Mouse (Mus musculus) heart, adult 2 months (tissue): ENCODE measurements around the gene Foxp1. TPM values are rescaled to one million over a fixed set of nuclear protein-coding genes. Genes with fewer than 3 reads are reported as not detected.
A peak's percentile ranks its signal among the peaks of the same experiment; 100 is the strongest.

ENCODE experiments used
- DNase-seq, 2 experiments: peaks; one replicate each; pipeline ENCODE4 v3.0.0; 2021
- H3K27ac ChIP-seq: fragments of 200-600 bp; 2 replicates; pipeline ENCODE4 v1.8.1; 2022
- H3K27me3 ChIP-seq: fragments of 200-500 bp; 2 replicates; pipeline ENCODE4 v1.6.1; 2012; ENCODE audit warnings: mild to moderate bottlenecking, low read length, inconsistent platforms, mixed read lengths; ENCODE audit not compliant: control insufficient read depth, insufficient read depth
- H3K36me3 ChIP-seq: fragments of 200-500 bp; 2 replicates; pipeline ENCODE4 v1.6.1; 2012; ENCODE audit warnings: low read length, inconsistent platforms; ENCODE audit not compliant: control insufficient read depth, insufficient read depth
- H3K4me1 ChIP-seq: fragments of 200-500 bp; 2 replicates; pipeline ENCODE4 v1.6.1; 2011; ENCODE audit warnings: low read length; ENCODE audit not compliant: control insufficient read depth, insufficient read depth
- H3K4me3 ChIP-seq: fragments of 200-600 bp; 2 replicates; pipeline ENCODE4 v1.8.1; 2022
- H3K79me2 ChIP-seq: fragments of 200-500 bp; replicated peaks from 2 replicates; pipeline ENCODE4 v1.6.1; 2012; ENCODE audit warnings: mild to moderate bottlenecking, inconsistent platforms, low read length, moderate library complexity, mixed read lengths; ENCODE audit not compliant: control insufficient read depth, insufficient read depth
- H3K9ac ChIP-seq: fragments of 200-500 bp; 2 replicates; pipeline ENCODE4 v1.6.1; 2012; ENCODE audit warnings: low read depth, mild to moderate bottlenecking, control low read depth, inconsistent platforms, low read length, mixed read lengths
- CTCF ChIP-seq: fragments of 200-600 bp; IDR thresholded peaks from 2 replicates; pipeline ENCODE4 v1.8.1; 2022; ENCODE audit warnings: antibody characterized with exemption, mild to moderate bottlenecking, moderate library complexity
- EP300 ChIP-seq: fragments of 200-500 bp; IDR thresholded peaks from 2 replicates; pipeline ENCODE4 v1.6.1; 2011; ENCODE audit warnings: low read depth, low read length, control low read depth; ENCODE audit not compliant: insufficient read depth
- POLR2A ChIP-seq: fragments of 200-500 bp; IDR thresholded peaks from 2 replicates; pipeline ENCODE4 v1.6.1; 2011; ENCODE audit warnings: mild to moderate bottlenecking, low read depth, low read length, control low read depth; ENCODE audit not compliant: insufficient read depth
- WGBS: fragments of 180-500 bp; shearing (Covaris S2); methylation state at CpG from one replicate; pipeline ENCODE4 v1.1.7; 2018; 5-methylcytosine and 5-hydroxymethylcytosine counted together
- intact Hi-C: fragments of 180-260 bp; cut with DNase I; formaldehyde crosslinking; loops from one replicate; pipeline ENCODE4 v1.15.1; 2025
- polyA plus RNA-seq: library from polyadenylated mRNA; depleted of rRNA; stranded (reverse); fragments of >200 nt; gene quantifications from 2 replicates; pipeline ENCODE4 v1.2.3, GENCODE M21; 2012
- total RNA-seq, 2 experiments: library from RNA; stranded (reverse); gene quantifications; 2 replicates each; pipeline ENCODE4 v1.2.3; 2021

Foxp1 gene
- total and polyA plus RNA-seq, 3 experiments, result 22.9 to 31.6 (median 26.4) TPM

DNA sequence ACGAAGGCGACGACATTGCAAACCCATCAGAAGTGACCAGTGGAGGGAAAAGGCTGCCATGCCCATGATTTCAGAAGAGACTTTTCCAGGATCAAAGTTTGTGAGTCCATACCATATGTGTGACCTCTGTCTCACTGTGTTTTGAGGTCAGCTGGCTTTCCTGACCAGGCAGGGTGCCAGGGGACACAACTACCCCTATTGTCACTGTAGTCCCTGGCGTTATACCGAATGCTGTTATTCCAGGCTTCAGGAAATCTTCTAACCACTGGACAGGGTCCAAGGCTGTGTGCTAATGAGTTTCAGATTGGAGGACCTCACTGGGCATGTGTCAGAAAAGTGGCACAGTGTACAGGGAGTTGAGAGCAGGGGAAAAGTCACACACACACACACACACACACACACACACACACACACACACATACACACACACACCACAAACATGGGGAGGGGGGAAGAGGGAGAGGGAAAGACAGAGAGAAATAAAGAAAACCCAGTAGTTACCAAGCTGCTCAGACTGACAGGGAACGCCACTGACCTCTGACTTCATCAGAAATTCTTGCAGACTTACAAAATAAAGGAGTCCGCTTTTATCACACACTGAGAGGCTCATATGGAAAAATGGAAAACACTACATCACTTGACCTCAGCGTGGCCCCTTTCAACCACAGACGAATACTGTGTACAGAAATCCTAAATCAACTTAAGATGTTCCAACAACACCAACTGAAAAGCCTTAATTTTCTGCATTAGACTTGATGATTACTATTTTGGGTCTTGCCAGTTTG lies 456.8 kb downstream of the Foxp1 start:
- H3K36me3 ChIP-seq, result no peaks in the 10 kb centered on the region; the same call in 1 of the 2 replicates
- DNase-seq, result peak; percentile 49 to 67
- TF ChIP-seq EP300 (0 out of 2 replicates have a peak, but pooled peaks have one; percentile 15), POLR2A (no peak)
- 32% methylated on average over 9 of the region's 9 CpGs for WGBS
- peaks cover 13% of the 10 kb centered on the region for H3K4me1 ChIP-seq
- no peak overlapping the region for H3K4me3 ChIP-seq
- H3K27ac ChIP-seq, result peak overlapping the region; percentile 38; the same call in 1 of the 2 replicates
- no peak overlapping the region for H3K9ac ChIP-seq
- intact Hi-C loops, result loop anchor here (5.0 kb wide), 1 partner anchor 322 kb away; no protein-coding TSS in a partner anchor
- no peaks in the 10 kb centered on the region for H3K79me2 ChIP-seq
- no peaks in the 10 kb centered on the region for H3K27me3 ChIP-seq

DNA sequence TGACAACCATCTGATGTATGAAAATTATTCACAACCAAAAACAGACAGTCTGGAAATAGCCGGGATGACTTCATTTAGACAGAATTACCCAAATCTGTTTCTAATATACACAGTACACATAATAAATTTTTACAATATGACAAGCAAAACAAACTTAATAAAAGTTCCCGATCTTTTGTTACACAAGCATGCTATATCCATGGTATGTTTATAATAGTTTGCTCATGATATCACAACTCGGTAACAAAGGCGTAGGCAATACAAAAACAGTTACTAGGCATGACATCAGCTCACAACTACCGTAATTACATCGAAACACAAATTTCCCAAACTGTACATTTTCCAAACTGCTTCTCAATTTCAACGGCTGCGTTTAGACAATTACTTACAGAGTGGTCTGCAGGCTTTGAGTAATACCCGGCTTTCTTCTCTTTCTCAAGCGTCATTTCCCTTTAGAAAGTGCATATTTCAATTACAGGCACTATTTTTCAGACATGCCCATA lies 458.5 kb downstream of the Foxp1 start:
- intact Hi-C loops, result no loop called here
- Histone ChIP-seq H3K9ac (no peak overlapping the region), H3K79me2 (no peaks in the 10 kb centered on the region), H3K4me1 (peaks cover 11% of the 10 kb centered on the region), H3K27ac (no peak overlapping the region), H3K27me3 (no peaks in the 10 kb centered on the region), H3K4me3 (no peak overlapping the region), H3K36me3 (no peaks in the 10 kb centered on the region)
- no peak for TF ChIP-seq EP300
- no peak for TF ChIP-seq POLR2A
- TF ChIP-seq CTCF, result no peak
- DNase-seq, result no peak
- whole genome bisulfite sequencing, result 79% methylated on average over 10 of the region's 10 CpGs

DNA sequence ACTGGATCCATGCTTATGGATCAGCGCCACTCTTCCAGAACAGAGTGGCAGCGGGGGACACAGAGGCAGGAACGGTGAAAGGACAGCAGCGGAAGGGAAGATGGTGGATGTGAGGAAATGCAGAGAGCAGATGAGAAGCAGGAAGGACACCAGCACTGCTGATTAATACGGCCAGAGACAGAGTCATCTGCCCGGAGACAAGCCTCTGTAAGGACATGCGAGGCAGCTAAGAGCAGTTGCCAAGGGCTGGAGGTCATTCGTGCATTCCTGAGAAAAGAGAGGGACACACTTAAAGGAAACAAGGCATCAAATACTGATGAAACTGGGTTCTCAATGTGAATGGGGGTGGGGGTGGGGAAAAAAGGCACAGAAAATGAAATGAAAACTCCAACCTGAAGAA lies 459.6 kb downstream of the Foxp1 start:
- TF ChIP-seq CTCF (no peak), POLR2A (no peak), EP300 (no peak)
- no peak for DNase-seq
- peaks cover 11% of the 10 kb centered on the region for H3K4me1 ChIP-seq
- 62% methylated on average over 8 of the region's 8 CpGs for WGBS
- H3K36me3 ChIP-seq, result no peaks in the 10 kb centered on the region
- H3K27me3 ChIP-seq, result no peaks in the 10 kb centered on the region
- no peak overlapping the region for H3K27ac ChIP-seq
- H3K79me2 ChIP-seq, result no peaks in the 10 kb centered on the region
- H3K4me3 ChIP-seq, result no peak overlapping the region
- no peak overlapping the region for H3K9ac ChIP-seq
- intact Hi-C loops, result no loop called here

DNA sequence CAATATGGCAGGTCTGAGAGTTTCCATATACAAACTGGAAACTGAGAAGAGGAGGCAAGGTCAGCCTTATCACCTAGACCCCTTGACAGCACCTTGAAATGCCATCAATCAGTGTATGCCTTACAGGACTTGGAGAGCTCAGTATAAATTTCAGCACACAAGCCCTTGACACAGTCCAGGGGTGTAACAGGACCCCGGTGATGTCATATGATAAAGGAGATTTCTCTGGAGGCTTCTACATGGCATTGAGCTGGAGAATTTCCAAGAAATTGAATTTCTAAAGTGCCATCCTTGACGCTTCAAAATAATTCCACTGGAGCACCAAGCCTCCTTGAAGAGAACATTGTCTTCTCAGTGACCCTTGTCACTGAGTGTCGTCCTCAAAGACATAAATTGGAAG lies 463.8 kb downstream of the Foxp1 start:
- H3K27ac ChIP-seq, result no peak overlapping the region
- no peaks in the 10 kb centered on the region for H3K36me3 ChIP-seq
- H3K4me3 ChIP-seq, result no peak overlapping the region
- no peak for DNase-seq
- no peaks in the 10 kb centered on the region for H3K27me3 ChIP-seq
- H3K4me1 ChIP-seq, result no peaks in the 10 kb centered on the region; the same call in 1 of the 2 replicates
- TF ChIP-seq CTCF, result no peak
- TF ChIP-seq POLR2A, result no peak
- no peak for TF ChIP-seq EP300
- H3K79me2 ChIP-seq, result 0 out of 2 replicates have a peak, but pooled peaks cover 1% of the 10 kb centered on the region
- intact Hi-C loops, result no loop called here
- H3K9ac ChIP-seq, result no peak overlapping the region
- 66% methylated on average over 3 of the region's 3 CpGs for WGBS

DNA sequence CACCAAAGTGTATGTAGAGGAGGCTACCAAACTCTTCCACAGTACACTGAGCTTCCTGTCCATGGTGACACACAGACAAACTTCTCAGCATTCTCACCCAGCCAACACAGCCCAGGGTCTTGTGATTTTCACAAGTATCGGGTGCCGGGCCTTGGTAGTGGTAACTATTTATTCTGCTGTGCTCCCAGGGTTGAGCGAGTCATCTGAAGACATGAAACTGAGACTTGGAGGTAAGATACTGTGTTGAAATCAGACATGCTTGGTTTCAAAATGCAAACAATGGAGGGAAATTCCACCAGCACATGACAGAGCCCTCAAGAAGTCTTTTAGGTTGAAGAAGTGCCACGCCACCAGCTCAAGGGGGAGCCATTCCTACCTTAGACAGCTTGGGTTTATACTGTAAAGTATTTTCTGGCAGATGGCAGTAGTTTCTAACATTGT lies 465.4 kb downstream of the Foxp1 start:
- TF ChIP-seq CTCF, result peak; percentile 62
- TF ChIP-seq POLR2A, result no peak
- Histone ChIP-seq H3K27me3 (no peaks in the 10 kb centered on the region), H3K9ac (no peak overlapping the region), H3K36me3 (no peaks in the 10 kb centered on the region), H3K27ac (no peak overlapping the region), H3K4me1 (no peaks in the 10 kb centered on the region; the same call in none of the 2 replicates), H3K4me3 (no peak overlapping the region), H3K79me2 (0 out of 2 replicates have a peak, but pooled peaks cover 1% of the 10 kb centered on the region)
- peak in 1 of 2 experiments; percentile 20 for DNase-seq
- 87% methylated on average over 4 of the region's 4 CpGs for WGBS
- intact Hi-C loops, result no loop called here

DNA sequence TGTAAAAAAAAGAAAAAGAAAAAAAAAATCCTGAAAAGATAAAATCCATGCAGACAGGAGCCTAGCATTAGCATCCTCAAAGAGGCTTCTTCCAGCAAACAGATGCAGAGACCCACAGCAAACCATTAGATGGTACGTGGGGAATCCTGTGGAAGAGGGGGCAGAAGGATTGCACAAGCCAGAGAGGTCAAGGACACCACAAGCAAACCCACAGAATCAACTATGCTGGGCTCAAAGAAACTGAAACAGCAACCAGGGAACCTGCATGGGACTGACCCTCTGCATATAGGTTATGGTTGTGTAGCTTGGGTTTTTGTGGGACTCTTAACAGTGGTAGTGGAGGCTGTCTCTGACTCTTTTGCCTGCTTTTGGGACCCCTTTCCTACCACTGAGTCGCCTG lies 466.1 kb downstream of the Foxp1 start:
- no peak overlapping the region for H3K4me3 ChIP-seq
- WGBS, result 87% methylated on average over 2 of the region's 2 CpGs
- TF ChIP-seq EP300, result no peak
- no peak for TF ChIP-seq CTCF
- TF ChIP-seq POLR2A, result no peak
- no peaks in the 10 kb centered on the region for H3K36me3 ChIP-seq
- DNase-seq, result no peak
- H3K9ac ChIP-seq, result no peak overlapping the region
- intact Hi-C loops, result no loop called here
- H3K79me2 ChIP-seq, result 0 out of 2 replicates have a peak, but pooled peaks cover 1% of the 10 kb centered on the region
- no peak overlapping the region for H3K27ac ChIP-seq
- no peaks in the 10 kb centered on the region; the same call in none of the 2 replicates for H3K4me1 ChIP-seq
- no peaks in the 10 kb centered on the region for H3K27me3 ChIP-seq
